Mouse (Mus musculus): Measurements from ENCODE around the gene Pofut2. TPM values are rescaled to one million over a fixed set of nuclear protein-coding genes. Genes with fewer than 3 reads are reported as not detected.

The Pofut2 gene
- polyA plus RNA-seq (2017; shearing (Covaris generic)): 51.8 TPM

GRCm38 (mm10) chr10:77258704-77259621, at the start of gene Pofut2:
Pofut2 (plus strand) TSS chr10:77259218.

Other genes with a start within 250 kb of the Pofut2 start
- 60.3 TPM for gene Slc19a1, start 227.0 kb upstream of the Pofut2 start, polyA plus RNA-seq (2017; shearing (Covaris generic))
- 0.49 TPM for gene Col18a1, start 92.7 kb upstream of the Pofut2 start, polyA plus RNA-seq (2017; shearing (Covaris generic))
- 0.61 TPM for gene Adarb1, start 159.1 kb downstream of the Pofut2 start, polyA plus RNA-seq (2017; shearing (Covaris generic))

All from inflammation-experienced regulatory T-cells, adult 16 weeks (primary cell).